Mouse (Mus musculus) heart, postnatal 0 days (tissue): ENCODE data around the gene Cdh22.

Experiments
- CTCF ChIP-seq: IDR thresholded peaks from 2 replicates; pipeline ENCODE4 v1.5.1; 2016; ENCODE audit warnings: antibody characterized with exemption, control low read depth, low read depth
- EP300 ChIP-seq: IDR thresholded peaks from 2 replicates; pipeline ENCODE4 v1.6.1; 2016; ENCODE audit warnings: antibody characterized with exemption, low read depth

DNA sequence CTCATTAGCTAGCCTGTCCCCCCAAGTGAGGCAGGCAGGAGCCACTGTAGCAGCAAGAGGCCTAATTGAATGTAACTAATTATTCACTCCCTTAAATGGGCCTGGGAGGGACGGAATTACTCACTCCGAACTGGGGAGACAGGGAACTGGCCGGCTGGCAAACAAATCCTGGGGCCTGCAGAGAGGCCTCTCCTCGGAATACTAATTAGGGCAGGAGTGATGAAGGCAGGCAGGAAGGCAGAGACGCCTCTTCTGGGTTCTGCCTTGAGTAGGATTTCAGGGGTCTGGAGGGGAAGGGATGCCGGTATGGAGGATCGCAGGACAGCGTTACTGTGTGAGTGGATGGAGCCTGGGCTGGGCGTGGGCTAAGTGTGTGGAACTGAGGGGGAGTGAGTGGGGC, 157.6 kb downstream of the Cdh22 start:
- TF ChIP-seq CTCF (no peak), EP300 (no peak)
